Mouse (Mus musculus) limb, embryonic 11.5 days (tissue): ENCODE data around the gene Ubxn4. TPM values are rescaled to one million over a fixed set of nuclear protein-coding genes. Genes with fewer than 3 reads are reported as not detected.

Experiments used
- ATAC-seq: fragments of 200-750 bp; cut with Nextera tagmentation; 2 replicates; pipeline ENCODE4 v1.8.0; 2017; ENCODE audit warnings: low read depth; ENCODE audit not compliant: insufficient number of reproducible peaks, low FRiP score, low TSS enrichment
- DNase-seq: peaks from one replicate; pipeline ENCODE4 v3.0.0-alpha.2; 2015; ENCODE audit warnings: low spot score
- H3K27ac ChIP-seq: fragments of 300-500 bp; sonication (generic); replicated peaks from 2 replicates; pipeline ENCODE4 v1.5.1; 2014; ENCODE audit warnings: low read depth, mild to moderate bottlenecking, low read length
- H3K27me3 ChIP-seq: fragments of 300-500 bp; sonication (generic); 2 replicates; pipeline ENCODE4 v1.6.1; 2014; ENCODE audit warnings: mild to moderate bottlenecking, low read length, mixed read lengths; ENCODE audit not compliant: control insufficient read depth, insufficient read depth
- H3K36me3 ChIP-seq: fragments of 300-500 bp; sonication (generic); 2 replicates; pipeline ENCODE4 v1.6.1; 2014; ENCODE audit warnings: mild to moderate bottlenecking, low read length, moderate library complexity, mixed read lengths; ENCODE audit not compliant: control insufficient read depth, insufficient read depth
- H3K4me1 ChIP-seq: fragments of 300-500 bp; sonication (generic); 2 replicates; pipeline ENCODE4 v1.6.1; 2014; ENCODE audit warnings: low read length, mixed read lengths; ENCODE audit not compliant: control insufficient read depth, insufficient read depth
- H3K4me2 ChIP-seq: fragments of 300-500 bp; sonication (generic); 2 replicates; pipeline ENCODE4 v1.6.1; 2014; ENCODE audit warnings: low read depth, mild to moderate bottlenecking, moderate library complexity; ENCODE audit not compliant: severe bottlenecking
- H3K4me3 ChIP-seq: fragments of 300-500 bp; sonication (generic); 2 replicates; pipeline ENCODE4 v1.5.1; 2014; ENCODE audit warnings: low read depth, low read length
- H3K9ac ChIP-seq: fragments of 300-500 bp; sonication (generic); 2 replicates; pipeline ENCODE4 v1.6.1; 2014; ENCODE audit warnings: mild to moderate bottlenecking, low read length
- H3K9me3 ChIP-seq: fragments of 300-500 bp; sonication (generic); 2 replicates; pipeline ENCODE4 v1.6.1; 2016; ENCODE audit warnings: low read length; ENCODE audit not compliant: control insufficient read depth
- WGBS: fragments of 180-500 bp; shearing (Covaris S2); extraction: QIAGEN DNeasy Blood & Tissue Kit; methylation state at CpG from one replicate; pipeline ENCODE4 v1.1.7; 2014; 5-methylcytosine and 5-hydroxymethylcytosine counted together
- polyA plus RNA-seq: library from polyadenylated mRNA; unstranded; fragments of >200 nt; fragmentation: Nextera tagmentation; extraction: Ambion mirVana; gene quantifications from 2 replicates; pipeline ENCODE4 v1.2.1, GENCODE M21; 2014

Gene Ubxn4
- 65.2 and 65.6 TPM in 2 replicates for polyA plus RNA-seq

DNA sequence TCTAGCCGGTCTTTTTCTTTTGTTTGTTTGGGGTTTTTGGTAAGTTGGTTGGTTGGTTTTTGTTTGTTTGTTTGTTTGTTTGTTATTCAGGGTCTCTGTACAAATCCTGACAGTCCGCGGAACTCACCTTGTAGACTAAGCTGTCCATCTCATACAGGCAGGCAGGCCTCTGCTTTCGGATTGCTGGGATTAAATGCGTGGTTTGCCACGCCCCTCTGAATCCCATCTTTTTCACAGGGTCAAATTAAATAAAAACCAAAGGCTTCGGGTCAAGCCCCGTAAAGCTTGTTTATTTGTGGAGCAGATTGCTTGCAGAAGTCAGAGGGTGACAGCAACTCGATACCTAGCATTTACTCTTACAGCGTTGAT, at the start of gene Ubxn4:
Ubxn4 (plus strand) TSS at position 338 of the 369 bp plus-strand sequence.
- DNase-seq (no peak), ATAC-seq (peak; percentile 32)
- Histone ChIP-seq H3K4me1 (no peaks in the 10 kb centered on the region), H3K9ac (peak within 1 kb of the TSS; percentile 84), H3K27me3 (no peaks in the 10 kb centered on the region), H3K36me3 (0 out of 2 replicates have a peak, but pooled peaks cover 2% of the 10 kb centered on the region), H3K4me2 (peak within 1 kb of the TSS; percentile 54), H3K9me3 (no peaks in the 10 kb centered on the region), H3K27ac (peak within 1 kb of the TSS; percentile 62; the same call in 1 of the 2 replicates), H3K4me3 (peak within 1 kb of the TSS; percentile 76)
- WGBS: 11% methylated on average over 10 of the region's 10 CpGs

DNA sequence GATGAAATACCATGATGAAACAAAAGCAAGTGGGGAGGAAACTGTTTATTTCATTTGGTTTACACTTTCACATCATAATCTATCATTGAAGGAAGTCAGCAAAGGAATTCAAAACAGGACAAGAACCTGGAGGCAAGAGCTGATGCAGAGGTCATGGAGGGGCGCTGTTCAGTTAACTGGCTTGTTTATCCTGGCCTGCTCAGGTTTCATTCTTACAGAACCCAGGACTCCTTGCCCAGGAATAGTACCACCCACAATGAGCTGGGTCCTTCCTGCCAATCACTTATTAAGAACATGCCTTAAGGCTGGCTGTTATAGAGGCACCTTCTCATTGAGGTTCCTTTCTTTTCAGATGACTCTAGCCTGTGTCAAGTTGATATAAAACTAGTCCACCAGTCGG, 49.8 kb upstream of the Ubxn4 start:
- no peaks in the 10 kb centered on the region for H3K9me3 ChIP-seq
- H3K4me1 ChIP-seq: no peaks in the 10 kb centered on the region
- DNase-seq: no peak
- no peak overlapping the region for H3K27ac ChIP-seq
- peaks cover 2% of the 10 kb centered on the region; the same call in 1 of the 2 replicates for H3K36me3 ChIP-seq
- ATAC-seq: no peak
- H3K27me3 ChIP-seq: no peaks in the 10 kb centered on the region
- H3K9ac ChIP-seq: no peak overlapping the region
- H3K4me3 ChIP-seq: no peak overlapping the region
- 47% methylated on average over 2 of the region's 2 CpGs for WGBS
- H3K4me2 ChIP-seq: no peak overlapping the region

DNA sequence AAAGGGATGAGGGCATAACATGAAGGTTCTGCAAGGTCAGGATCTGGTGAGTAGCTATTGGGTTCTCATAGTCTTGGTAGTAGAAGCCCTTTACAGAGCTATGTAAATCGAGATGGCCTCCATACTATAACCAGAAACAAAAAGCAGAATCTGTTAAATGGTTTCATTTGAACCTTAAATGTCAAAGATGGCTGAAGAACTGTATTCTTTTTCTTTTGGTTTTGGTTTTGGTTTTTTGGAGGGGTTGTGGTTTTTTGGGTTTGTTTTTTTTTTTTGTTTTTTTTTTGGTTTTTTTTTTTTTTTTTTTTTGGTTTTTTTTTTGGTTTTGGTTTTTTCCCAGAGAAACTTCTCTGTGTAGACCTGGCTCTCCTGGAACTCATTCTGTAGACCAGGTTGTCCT, 46.4 kb upstream of the Ubxn4 start:
- no peaks in the 10 kb centered on the region for H3K27me3 ChIP-seq
- no peak overlapping the region for H3K9ac ChIP-seq
- DNase-seq (no peak), ATAC-seq (no peak)
- no peak overlapping the region for H3K4me2 ChIP-seq
- WGBS: 84% methylated on average over 1 of the region's 1 CpGs
- H3K36me3 ChIP-seq: peaks cover 5% of the 10 kb centered on the region; the same call in 1 of the 2 replicates
- no peak overlapping the region for H3K4me3 ChIP-seq
- H3K27ac ChIP-seq: no peak overlapping the region
- H3K9me3 ChIP-seq: no peaks in the 10 kb centered on the region
- no peaks in the 10 kb centered on the region for H3K4me1 ChIP-seq

DNA sequence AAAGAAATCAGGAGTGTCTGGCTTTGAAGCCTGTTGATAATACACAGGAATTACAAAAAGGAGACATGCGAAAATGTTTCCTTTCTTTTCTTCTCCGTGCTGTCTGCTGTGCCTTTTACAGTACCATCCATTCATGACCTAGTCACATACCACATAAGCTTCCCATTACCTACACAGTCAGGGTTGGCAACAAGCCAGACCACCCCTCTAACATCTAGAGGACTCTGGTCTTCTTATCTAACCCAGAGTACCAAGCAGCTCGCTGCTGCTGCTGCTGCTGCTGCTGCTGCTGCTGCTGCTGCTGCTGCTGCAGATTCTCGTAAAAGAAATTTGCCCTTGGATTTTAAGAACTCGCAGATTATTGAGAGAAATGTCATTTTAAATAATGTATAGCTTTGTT, 30.5 kb upstream of the Ubxn4 start:
- Histone ChIP-seq H3K36me3 (peaks cover 2% of the 10 kb centered on the region), H3K9ac (no peak overlapping the region), H3K4me1 (no peaks in the 10 kb centered on the region), H3K4me2 (no peak overlapping the region), H3K27ac (no peak overlapping the region), H3K27me3 (no peaks in the 10 kb centered on the region), H3K9me3 (no peaks in the 10 kb centered on the region), H3K4me3 (no peak overlapping the region)
- DNase-seq: peak; percentile 24
- 84% methylated on average over 5 of the region's 5 CpGs for WGBS
- ATAC-seq: no peak

DNA sequence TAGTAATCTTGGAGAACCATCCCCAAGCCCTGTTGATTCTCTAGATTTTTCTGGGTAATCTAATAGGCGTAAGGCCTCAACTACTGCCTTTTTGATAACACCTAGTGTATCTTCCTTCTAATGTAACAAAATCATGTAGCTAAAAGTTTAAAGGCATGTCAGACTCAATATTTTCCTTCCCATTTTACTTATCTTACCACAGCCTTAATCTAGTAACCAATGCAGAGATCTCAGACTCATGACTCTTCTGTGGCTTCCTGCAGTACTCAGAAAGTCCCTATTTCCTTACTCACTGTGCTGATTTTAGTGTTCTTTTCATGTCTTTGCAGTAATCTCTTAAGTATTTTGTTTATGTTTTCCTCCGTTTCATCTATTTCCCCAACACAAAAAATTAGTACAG, 21.9 kb upstream of the Ubxn4 start:
- no peak overlapping the region for H3K4me3 ChIP-seq
- H3K4me2 ChIP-seq: no peak overlapping the region
- no peak for DNase-seq
- H3K36me3 ChIP-seq: peaks cover 7% of the 10 kb centered on the region; the same call in 1 of the 2 replicates
- no peak overlapping the region for H3K27ac ChIP-seq
- WGBS: 91% methylated on average over 2 of the region's 2 CpGs
- no peak for ATAC-seq
- no peaks in the 10 kb centered on the region for H3K4me1 ChIP-seq
- H3K27me3 ChIP-seq: no peaks in the 10 kb centered on the region
- no peak overlapping the region for H3K9ac ChIP-seq
- H3K9me3 ChIP-seq: no peaks in the 10 kb centered on the region

DNA sequence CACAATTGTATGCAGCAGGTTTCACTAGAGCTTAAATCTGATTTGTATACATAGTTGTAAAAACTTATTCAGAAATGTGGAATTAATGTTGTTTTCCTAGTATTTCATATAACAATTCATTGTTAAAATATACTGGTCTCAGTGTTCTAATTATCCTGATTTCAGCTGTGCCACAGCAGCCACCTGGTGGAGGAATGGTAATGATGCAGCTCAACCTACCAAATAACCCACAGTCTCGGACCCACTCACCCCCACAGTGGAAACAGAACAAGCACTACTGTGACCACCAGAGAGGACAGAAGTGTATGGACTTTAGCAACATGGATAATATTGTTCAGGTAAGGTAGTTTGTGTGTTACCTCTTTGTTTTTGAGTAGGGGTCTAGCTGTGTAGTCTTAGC, 20.5 kb upstream of the Ubxn4 start:
- H3K9ac ChIP-seq: no peak overlapping the region
- 71% methylated on average over 1 of the region's 1 CpGs for WGBS

DNA sequence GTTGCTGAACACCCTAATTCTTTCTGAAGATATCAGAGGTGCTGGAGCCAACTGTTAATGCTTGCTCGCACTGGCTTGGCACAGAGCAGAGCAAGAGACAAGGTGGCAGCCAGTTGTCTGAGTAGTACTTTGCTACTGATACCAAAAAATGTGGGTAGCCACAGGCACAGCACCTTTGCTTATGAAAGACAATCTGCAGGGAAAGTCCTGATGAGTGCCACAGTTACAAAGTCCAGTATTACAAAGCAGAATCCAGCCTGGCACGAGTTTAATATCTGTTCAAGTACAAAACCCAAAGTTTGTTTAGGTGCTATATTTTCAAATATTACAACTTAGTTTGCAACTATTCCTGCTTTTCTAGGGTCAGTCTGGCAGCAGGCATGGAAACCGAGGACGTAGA, 8.6 kb upstream of the Ubxn4 start:
- no peak for DNase-seq
- Histone ChIP-seq H3K4me2 (no peak overlapping the region), H3K9me3 (no peaks in the 10 kb centered on the region), H3K27me3 (no peaks in the 10 kb centered on the region), H3K4me1 (no peaks in the 10 kb centered on the region), H3K9ac (no peak overlapping the region), H3K27ac (no peak overlapping the region), H3K4me3 (no peak overlapping the region), H3K36me3 (peaks cover 9% of the 10 kb centered on the region; the same call in 1 of the 2 replicates)
- no peak for ATAC-seq
- WGBS: 98% methylated on average over 4 of the region's 4 CpGs

More for the DNA sequence above, 20.5 kb upstream of the Ubxn4 start:
- H3K27me3 ChIP-seq: no peaks in the 10 kb centered on the region
- no peaks in the 10 kb centered on the region for H3K4me1 ChIP-seq
- ATAC-seq: no peak
- no peak overlapping the region for H3K4me2 ChIP-seq
- H3K4me3 ChIP-seq: no peak overlapping the region
- H3K9me3 ChIP-seq: no peaks in the 10 kb centered on the region
- no peak overlapping the region for H3K27ac ChIP-seq
- H3K36me3 ChIP-seq: peaks cover 7% of the 10 kb centered on the region; the same call in 1 of the 2 replicates
- DNase-seq: no peak

DNA sequence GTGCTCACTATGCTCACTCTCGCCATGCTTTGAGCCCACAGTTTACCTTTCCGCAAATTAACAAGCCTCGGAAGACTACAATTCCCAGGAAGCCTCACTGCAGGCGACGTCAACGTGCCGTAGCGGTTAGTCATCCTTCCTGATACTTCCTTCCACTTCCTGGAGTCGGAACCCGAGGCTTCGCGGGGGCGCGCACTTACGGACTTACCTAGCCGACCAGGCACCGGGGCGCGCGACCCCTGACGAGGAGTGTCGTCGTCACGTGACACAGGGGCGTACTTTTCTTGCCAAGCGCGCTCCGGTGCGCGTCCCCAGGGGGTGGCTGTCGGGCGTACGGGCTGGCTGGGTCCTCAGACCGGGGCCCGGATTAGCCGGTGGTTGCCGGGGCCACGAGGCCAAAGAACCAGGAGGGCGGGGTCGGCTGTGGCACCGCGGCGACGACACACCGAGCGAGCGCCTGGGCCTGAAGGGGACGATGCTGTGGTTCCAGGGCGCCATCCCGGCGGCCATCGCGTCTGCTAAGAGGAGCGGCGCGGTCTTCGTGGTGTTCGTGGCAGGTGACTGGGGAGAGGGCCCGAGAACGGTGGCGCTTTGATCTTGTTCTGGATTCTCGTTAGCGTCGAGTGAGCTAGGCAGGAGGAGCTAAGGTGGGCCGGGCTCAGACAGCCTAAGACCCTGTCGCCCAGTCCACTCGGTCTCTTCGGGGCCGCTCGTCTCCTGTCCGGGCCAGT, 397 bp downstream of the Ubxn4 start:
- H3K4me2 ChIP-seq: peak overlapping the region; percentile 54
- peak overlapping the region; percentile 76 for H3K4me3 ChIP-seq
- H3K27me3 ChIP-seq: no peaks in the 10 kb centered on the region
- H3K9ac ChIP-seq: peak overlapping the region; percentile 84
- WGBS: 0% methylated on average over 68 of the region's 71 CpGs
- no peaks in the 10 kb centered on the region for H3K4me1 ChIP-seq
- H3K27ac ChIP-seq: peak overlapping the region; percentile 62; the same call in 1 of the 2 replicates
- H3K36me3 ChIP-seq: no peaks in the 10 kb centered on the region
- ATAC-seq: peak; percentile 94
- no peaks in the 10 kb centered on the region for H3K9me3 ChIP-seq
- DNase-seq: peak; percentile 99
